Mouse (Mus musculus): ENCODE measurements around the gene Cdhr3.

The Cdhr3 gene

DNA sequence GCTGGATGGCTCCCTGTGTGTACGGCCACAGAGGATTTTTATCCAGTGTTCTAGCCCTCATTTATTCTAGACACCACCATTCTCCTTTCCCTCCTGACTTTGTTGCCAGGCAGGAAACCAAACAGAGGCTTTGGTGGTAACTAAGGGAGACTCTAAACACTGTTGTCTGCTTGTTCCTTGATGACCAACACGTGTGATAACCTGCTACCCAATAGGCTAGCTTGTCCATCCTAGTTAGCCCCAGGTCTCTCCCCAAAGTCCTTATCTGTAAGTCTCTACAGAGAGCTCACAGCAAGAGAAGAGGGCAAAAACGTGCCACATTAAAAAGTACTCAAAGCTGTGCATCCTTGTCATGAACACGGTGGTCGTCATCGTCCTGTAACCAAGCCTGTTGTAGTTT, at the start of gene Cdhr3:
Gene Cdhr3 (minus strand): TSS at position 101 of the 400 bp plus-strand sequence.
- TF ChIP-seq NANOG (IDR thresholded peaks at IDR 0.05; ENCODE audit: borderline replicate concordance, low read length) (no peak), POU5F1 (IDR thresholded peaks at IDR 0.05; ENCODE audit: borderline replicate concordance, low read length) (no peak), CTCF (conservative IDR thresholded peaks at IDR 0.05; ENCODE audit: low read length) (no peak)
- Histone ChIP-seq H3K9me3 (ENCODE audit: low read length) (no peaks in the 10 kb centered on the region), H3K4me3 (replicated peaks; ENCODE audit: low read length) (no peak within 1 kb of the TSS), H3K36me3 (ENCODE audit: insufficient read depth, low read length) (no peaks in the 10 kb centered on the region), H3K27me3 (ENCODE audit: insufficient read depth, low read length) (peaks cover 5% of the 10 kb centered on the region; the same call in 1 of the 2 replicates), H3K4me1 (replicated peaks; ENCODE audit: low read depth, low read length) (no peaks in the 10 kb centered on the region)

DNA sequence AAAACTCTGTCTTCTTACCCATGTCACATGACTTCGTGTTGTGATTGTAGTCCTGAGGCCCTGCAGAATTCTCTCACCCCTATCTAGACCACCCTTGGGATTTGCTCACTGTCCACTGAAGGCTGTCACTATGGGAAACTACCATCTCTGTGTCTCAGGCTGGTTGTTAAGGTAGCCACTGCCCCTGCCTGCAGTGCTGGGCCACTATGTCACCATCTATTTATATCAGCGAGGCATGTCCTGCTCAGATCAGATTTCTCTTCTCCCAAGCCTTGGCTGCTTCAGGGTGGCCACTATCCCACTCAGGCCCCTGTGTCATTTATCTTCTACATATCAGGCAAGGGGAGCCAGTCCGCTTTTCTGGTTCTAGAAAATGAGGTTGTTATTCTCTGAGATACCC, 46.4 kb upstream of the Cdhr3 start:
- H3K9me3 ChIP-seq (ENCODE audit: low read length) = no peaks in the 10 kb centered on the region
- H3K36me3 ChIP-seq (ENCODE audit: insufficient read depth, low read length) = peaks cover 24% of the 10 kb centered on the region
- no peak overlapping the region for H3K4me3 ChIP-seq (replicated peaks; ENCODE audit: low read length)
- no peak for TF ChIP-seq CTCF (conservative IDR thresholded peaks at IDR 0.05; ENCODE audit: low read length)
- no peak for TF ChIP-seq POU5F1 (IDR thresholded peaks at IDR 0.05; ENCODE audit: borderline replicate concordance, low read length)
- no peak for TF ChIP-seq NANOG (IDR thresholded peaks at IDR 0.05; ENCODE audit: borderline replicate concordance, low read length)
- peaks cover 5% of the 10 kb centered on the region for H3K4me1 ChIP-seq (replicated peaks; ENCODE audit: low read depth, low read length)
- no peaks in the 10 kb centered on the region for H3K27me3 ChIP-seq (ENCODE audit: insufficient read depth, low read length)

DNA sequence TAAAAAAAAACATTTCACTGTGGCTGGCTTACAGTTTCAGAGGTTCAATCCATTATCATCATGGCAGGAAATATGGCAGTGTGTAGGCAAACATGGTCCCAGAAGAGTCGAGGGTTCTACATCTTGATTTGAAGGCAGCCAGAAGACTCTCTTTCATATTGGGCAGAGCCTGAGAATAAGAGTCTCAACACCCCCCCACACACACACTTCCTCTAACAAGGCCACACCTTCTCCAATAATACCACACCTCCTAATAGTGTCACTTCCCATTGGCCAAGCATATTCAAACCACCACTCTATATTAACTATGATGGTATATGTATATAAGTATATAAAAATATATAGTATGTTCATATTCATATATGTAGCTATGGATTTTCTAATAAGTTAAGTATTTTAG, 45.2 kb upstream of the Cdhr3 start:
- Histone ChIP-seq H3K4me3 (replicated peaks; ENCODE audit: low read length) (no peak overlapping the region), H3K27me3 (ENCODE audit: insufficient read depth, low read length) (no peaks in the 10 kb centered on the region), H3K9me3 (ENCODE audit: low read length) (no peaks in the 10 kb centered on the region), H3K4me1 (replicated peaks; ENCODE audit: low read depth, low read length) (peaks cover 17% of the 10 kb centered on the region), H3K36me3 (ENCODE audit: insufficient read depth, low read length) (peaks cover 24% of the 10 kb centered on the region)
- no peak for TF ChIP-seq CTCF (conservative IDR thresholded peaks at IDR 0.05; ENCODE audit: low read length)
- TF ChIP-seq POU5F1 (IDR thresholded peaks at IDR 0.05; ENCODE audit: borderline replicate concordance, low read length) = no peak
- TF ChIP-seq NANOG (IDR thresholded peaks at IDR 0.05; ENCODE audit: borderline replicate concordance, low read length) = no peak

DNA sequence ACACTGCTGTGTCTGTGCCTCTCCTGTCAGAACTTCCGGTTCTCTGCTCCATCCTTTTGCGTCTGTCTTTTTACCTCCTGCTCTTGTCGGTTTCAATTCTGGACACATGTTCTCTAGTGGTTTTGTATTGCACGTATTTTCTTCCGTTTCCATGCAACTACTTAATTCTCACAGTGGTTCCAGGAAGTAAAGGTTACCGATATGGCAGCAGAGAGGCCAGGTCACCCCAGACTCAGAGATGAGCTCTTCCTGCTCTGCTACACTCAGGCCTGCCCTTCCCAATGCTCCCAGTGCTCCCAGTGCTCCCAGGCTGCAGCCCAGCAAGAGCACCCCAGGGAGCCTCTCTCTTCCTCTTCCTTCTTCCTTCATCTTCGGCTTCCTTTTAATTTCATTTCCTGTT, 39.1 kb upstream of the Cdhr3 start:
- H3K36me3 ChIP-seq (ENCODE audit: insufficient read depth, low read length) = 0 out of 2 replicates have a peak, but pooled peaks cover 4% of the 10 kb centered on the region
- H3K4me3 ChIP-seq (replicated peaks; ENCODE audit: low read length) = peak overlapping the region; percentile 35; the same call in 1 of the 2 replicates
- TF ChIP-seq NANOG (IDR thresholded peaks at IDR 0.05; ENCODE audit: borderline replicate concordance, low read length) (no peak), CTCF (conservative IDR thresholded peaks at IDR 0.05; ENCODE audit: low read length) (no peak)
- no peaks in the 10 kb centered on the region for H3K9me3 ChIP-seq (ENCODE audit: low read length)
- H3K27me3 ChIP-seq (ENCODE audit: insufficient read depth, low read length) = no peaks in the 10 kb centered on the region
- H3K4me1 ChIP-seq (replicated peaks; ENCODE audit: low read depth, low read length) = peaks cover 69% of the 10 kb centered on the region

DNA sequence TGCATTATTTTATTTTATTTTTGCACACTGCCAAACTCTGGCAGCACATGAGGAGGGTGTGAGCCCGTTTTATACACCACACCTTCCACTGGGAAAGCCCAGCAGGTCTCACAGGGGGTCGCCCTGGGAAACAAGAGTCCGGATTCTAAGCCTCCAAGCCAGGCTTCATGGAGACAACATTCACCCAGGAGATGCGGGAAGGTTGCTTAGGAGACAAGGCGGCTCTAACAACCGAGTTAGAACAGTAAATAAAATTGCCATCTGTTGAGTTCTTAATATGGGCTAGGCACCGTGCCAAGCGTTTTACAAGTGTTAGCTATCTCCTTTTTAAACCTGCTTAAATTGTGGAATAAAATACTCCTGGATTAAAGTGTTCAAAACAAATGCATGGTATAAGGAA, 37.7 kb upstream of the Cdhr3 start:
- H3K36me3 ChIP-seq (ENCODE audit: insufficient read depth, low read length) = no peaks in the 10 kb centered on the region
- no peaks in the 10 kb centered on the region for H3K9me3 ChIP-seq (ENCODE audit: low read length)
- H3K4me3 ChIP-seq (replicated peaks; ENCODE audit: low read length) = peak overlapping the region; percentile 62
- no peaks in the 10 kb centered on the region for H3K27me3 ChIP-seq (ENCODE audit: insufficient read depth, low read length)
- H3K4me1 ChIP-seq (replicated peaks; ENCODE audit: low read depth, low read length) = peaks cover 75% of the 10 kb centered on the region
- TF ChIP-seq NANOG (IDR thresholded peaks at IDR 0.05; ENCODE audit: borderline replicate concordance, low read length) = no peak
- TF ChIP-seq CTCF (conservative IDR thresholded peaks at IDR 0.05; ENCODE audit: low read length) = no peak
- TF ChIP-seq POU5F1 (IDR thresholded peaks at IDR 0.05; ENCODE audit: borderline replicate concordance, low read length) = no peak

DNA sequence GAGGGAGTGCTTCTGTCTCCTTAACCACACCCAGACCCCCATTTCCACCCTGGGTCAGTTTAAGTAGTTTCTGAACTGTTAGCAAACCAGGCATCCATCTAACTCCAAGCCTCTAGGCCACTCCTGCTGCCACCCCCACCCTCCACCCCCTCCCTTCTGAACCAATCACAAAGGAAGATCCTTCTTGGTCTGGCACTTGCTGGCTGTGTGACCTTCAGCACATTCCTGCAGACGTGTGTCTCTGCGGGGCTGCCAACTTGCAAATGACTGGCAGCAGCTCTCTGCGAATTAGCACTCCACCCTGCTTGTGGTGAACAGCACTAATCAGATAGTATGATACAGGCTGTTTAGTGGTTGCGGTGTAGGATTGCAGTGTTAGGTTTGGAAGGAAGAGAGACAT, 36.7 kb upstream of the Cdhr3 start:
- Histone ChIP-seq H3K27me3 (ENCODE audit: insufficient read depth, low read length) (no peaks in the 10 kb centered on the region), H3K4me1 (replicated peaks; ENCODE audit: low read depth, low read length) (peaks cover 78% of the 10 kb centered on the region), H3K4me3 (replicated peaks; ENCODE audit: low read length) (peak overlapping the region; percentile 63), H3K36me3 (ENCODE audit: insufficient read depth, low read length) (no peaks in the 10 kb centered on the region), H3K9me3 (ENCODE audit: low read length) (no peaks in the 10 kb centered on the region)
- TF ChIP-seq POU5F1 (IDR thresholded peaks at IDR 0.05; ENCODE audit: borderline replicate concordance, low read length) (no peak), CTCF (conservative IDR thresholded peaks at IDR 0.05; ENCODE audit: low read length) (no peak), NANOG (IDR thresholded peaks at IDR 0.05; ENCODE audit: borderline replicate concordance, low read length) (no peak; the same call in 1 of the 2 replicates)

DNA sequence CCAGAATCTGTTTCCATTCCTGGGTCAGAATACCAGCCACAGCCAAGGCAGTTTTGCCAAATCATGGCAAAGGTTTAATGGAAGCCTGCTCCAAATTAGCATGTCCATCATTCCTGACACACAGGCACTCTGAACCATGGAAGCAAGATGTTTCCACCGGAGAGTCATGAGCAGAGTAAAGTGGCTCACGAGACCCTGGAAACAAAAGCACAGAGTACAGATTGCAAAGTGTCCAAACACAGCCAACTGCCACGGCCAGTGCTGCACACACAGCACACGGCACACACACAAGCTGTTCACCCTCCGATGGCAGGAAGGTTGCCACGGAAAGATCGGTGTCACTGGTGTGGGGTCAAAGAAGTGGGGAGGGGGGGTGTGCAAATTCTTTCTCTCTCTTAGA, 36.0 kb upstream of the Cdhr3 start:
- Histone ChIP-seq H3K27me3 (ENCODE audit: insufficient read depth, low read length) (no peaks in the 10 kb centered on the region), H3K4me3 (replicated peaks; ENCODE audit: low read length) (peak overlapping the region; percentile 63), H3K9me3 (ENCODE audit: low read length) (no peaks in the 10 kb centered on the region), H3K36me3 (ENCODE audit: insufficient read depth, low read length) (no peaks in the 10 kb centered on the region), H3K4me1 (replicated peaks; ENCODE audit: low read depth, low read length) (peaks cover 78% of the 10 kb centered on the region)
- TF ChIP-seq NANOG (IDR thresholded peaks at IDR 0.05; ENCODE audit: borderline replicate concordance, low read length) (no peak), POU5F1 (IDR thresholded peaks at IDR 0.05; ENCODE audit: borderline replicate concordance, low read length) (no peak), CTCF (conservative IDR thresholded peaks at IDR 0.05; ENCODE audit: low read length) (no peak)

DNA sequence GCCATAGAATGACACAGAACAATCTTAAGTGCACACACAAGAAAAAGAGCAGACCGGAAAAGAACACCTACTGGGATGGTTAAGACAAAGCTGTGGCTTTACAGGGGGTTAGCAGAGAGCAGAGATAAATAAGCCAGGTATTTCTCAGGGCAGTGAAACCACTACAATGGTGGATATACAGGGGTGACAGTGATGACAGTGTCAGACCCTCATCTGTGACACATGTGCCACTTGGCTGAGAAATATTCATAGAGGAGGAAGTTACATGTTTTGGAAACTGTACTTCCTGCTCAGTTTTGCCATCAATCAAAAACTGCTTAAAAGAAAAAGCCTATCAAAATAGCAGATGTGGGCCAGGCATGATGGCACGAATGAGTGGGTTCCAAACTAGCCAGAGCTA, 35.4 kb upstream of the Cdhr3 start:
- Histone ChIP-seq H3K4me1 (replicated peaks; ENCODE audit: low read depth, low read length) (peaks cover 75% of the 10 kb centered on the region), H3K4me3 (replicated peaks; ENCODE audit: low read length) (no peak overlapping the region), H3K27me3 (ENCODE audit: insufficient read depth, low read length) (no peaks in the 10 kb centered on the region), H3K36me3 (ENCODE audit: insufficient read depth, low read length) (no peaks in the 10 kb centered on the region), H3K9me3 (ENCODE audit: low read length) (no peaks in the 10 kb centered on the region)
- TF ChIP-seq NANOG (IDR thresholded peaks at IDR 0.05; ENCODE audit: borderline replicate concordance, low read length) (no peak), POU5F1 (IDR thresholded peaks at IDR 0.05; ENCODE audit: borderline replicate concordance, low read length) (no peak), CTCF (conservative IDR thresholded peaks at IDR 0.05; ENCODE audit: low read length) (no peak)

DNA sequence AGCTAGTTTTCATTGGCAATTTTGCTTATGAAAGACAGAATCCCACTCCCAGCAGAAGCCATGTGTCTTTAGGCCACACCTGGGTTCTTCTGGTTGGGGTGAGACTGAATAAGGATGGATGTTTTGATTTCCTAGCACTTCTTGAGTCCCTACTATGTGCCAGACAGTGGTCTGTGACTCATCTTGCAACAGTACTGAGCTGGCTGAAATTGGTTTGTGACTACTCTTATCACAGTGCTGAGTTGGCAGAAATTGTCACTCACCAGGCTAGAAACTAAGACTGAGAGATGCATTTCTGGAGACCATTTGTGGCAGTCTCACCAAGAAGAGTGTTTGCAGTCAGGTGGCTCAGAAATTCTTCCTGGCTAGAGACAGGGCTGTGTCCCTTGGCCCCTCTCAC, 33.6 kb upstream of the Cdhr3 start:
- Histone ChIP-seq H3K36me3 (ENCODE audit: insufficient read depth, low read length) (no peaks in the 10 kb centered on the region), H3K4me3 (replicated peaks; ENCODE audit: low read length) (no peak overlapping the region), H3K4me1 (replicated peaks; ENCODE audit: low read depth, low read length) (peaks cover 57% of the 10 kb centered on the region), H3K27me3 (ENCODE audit: insufficient read depth, low read length) (peaks cover 4% of the 10 kb centered on the region; the same call in 1 of the 2 replicates), H3K9me3 (ENCODE audit: low read length) (no peaks in the 10 kb centered on the region)
- no peak for TF ChIP-seq POU5F1 (IDR thresholded peaks at IDR 0.05; ENCODE audit: borderline replicate concordance, low read length)
- no peak for TF ChIP-seq CTCF (conservative IDR thresholded peaks at IDR 0.05; ENCODE audit: low read length)
- TF ChIP-seq NANOG (IDR thresholded peaks at IDR 0.05; ENCODE audit: borderline replicate concordance, low read length) = no peak
